Mouse (Mus musculus) adrenal gland, adult 18-20 months (tissue): ENCODE data around the gene Rab44. TPM values are rescaled to one million over a fixed set of nuclear protein-coding genes. Genes with fewer than 3 reads are reported as not detected.
"Not testable (repeated sequence)": the region's sequence is repeated elsewhere in the genome, so short reads cannot be mapped to it uniquely, and the experiment has no call there.

ENCODE experiments used
- DNase-seq, 2 experiments: peaks; one replicate each; pipeline ENCODE4 v3.0.0; 2021 to 2022; ENCODE audit warnings: low spot score in 2 of 2
- total RNA-seq, 2 experiments: library from RNA; stranded (reverse); gene quantifications; 1 replicate in 1 of 2; 2 replicates in 1 of 2; pipeline ENCODE4 v1.2.3; 2021

Gene Rab44
- total RNA-seq, 2 experiments from 2014 or later = 0.20 to 0.54 TPM

DNA sequence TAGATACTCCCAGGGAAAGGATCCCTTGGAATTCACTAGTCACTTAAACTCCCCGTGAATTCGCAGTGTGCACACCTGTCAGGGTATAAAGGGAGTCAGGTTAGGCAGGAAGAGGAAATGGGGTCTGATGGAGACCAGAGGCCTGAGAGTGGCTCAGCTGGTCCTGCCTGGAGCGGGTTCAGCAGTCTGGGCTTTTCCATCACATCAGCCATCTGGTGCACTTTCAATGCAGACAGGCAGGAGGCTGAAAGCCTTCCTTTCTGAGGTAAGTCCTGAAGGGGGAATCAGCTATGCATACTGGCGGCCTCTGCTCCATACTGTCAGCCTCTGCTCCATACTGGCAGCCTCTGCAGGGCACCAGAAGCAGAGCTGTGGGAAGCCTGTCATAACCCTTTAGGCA lies 27.0 kb upstream of the Rab44 start:
- DNase-seq = peak in 1 of 2 experiments; percentile 11

- peak in 1 of 2 experiments; percentile 16 for DNase-seq
These were observed 23.2 kb upstream of the Rab44 start, which contains the start of gene Cdkn1a for GRCm38 (mm10) chr17:29090776-29091175. Gene Cdkn1a (plus strand): TSS chr17:29090976.

DNA sequence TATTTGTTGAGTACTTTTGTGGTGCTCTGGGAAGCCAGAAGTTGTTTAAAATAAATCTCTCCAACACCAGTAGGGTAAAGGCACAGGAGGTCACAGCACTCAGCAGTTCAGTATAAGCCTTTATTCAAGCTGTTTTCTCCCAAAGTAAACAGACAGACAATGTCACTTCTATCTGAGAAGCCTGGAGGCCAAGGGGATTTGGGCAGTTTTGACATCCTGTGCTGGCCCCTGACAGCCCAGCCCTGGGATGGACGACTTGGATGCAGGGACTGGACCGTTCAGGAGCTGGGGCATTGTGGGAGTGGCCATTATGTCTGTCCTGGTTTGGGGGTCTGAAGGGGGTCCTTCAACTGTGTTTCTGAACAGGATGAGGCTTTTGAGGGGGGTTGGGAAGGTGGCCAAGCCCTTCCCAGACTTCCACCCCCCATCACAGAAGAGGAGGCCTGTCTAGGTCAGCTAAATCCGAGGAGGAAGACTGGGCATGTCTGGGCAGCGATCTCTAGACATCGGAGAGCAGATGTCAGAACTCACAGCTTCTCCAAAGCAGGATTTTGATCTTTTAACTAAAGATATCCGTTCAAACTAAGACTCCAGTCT lies 22.5 kb upstream of the Rab44 start:
- DNase-seq = peak in 1 of 2 experiments; percentile 18

DNA sequence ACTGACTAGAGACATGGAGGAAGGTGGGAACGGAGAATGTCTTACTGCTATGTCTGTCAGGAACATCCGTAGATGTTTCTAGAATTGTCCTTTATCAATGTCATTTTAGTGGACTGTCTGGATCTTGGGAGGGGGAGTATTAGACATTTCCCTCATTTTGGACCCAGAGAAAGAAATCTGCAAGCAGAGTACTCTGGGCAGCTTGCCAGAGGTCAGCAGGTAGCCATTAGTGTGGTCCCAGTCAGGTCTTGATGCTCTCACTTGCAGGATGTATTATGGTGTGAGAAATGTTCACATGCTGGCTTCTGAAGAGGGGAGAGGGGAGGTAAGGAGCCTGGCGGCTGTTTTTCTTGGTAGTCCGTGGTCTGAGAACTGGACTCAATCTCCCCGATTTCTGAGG lies 21.4 kb upstream of the Rab44 start:
- DNase-seq = no peak

DNA sequence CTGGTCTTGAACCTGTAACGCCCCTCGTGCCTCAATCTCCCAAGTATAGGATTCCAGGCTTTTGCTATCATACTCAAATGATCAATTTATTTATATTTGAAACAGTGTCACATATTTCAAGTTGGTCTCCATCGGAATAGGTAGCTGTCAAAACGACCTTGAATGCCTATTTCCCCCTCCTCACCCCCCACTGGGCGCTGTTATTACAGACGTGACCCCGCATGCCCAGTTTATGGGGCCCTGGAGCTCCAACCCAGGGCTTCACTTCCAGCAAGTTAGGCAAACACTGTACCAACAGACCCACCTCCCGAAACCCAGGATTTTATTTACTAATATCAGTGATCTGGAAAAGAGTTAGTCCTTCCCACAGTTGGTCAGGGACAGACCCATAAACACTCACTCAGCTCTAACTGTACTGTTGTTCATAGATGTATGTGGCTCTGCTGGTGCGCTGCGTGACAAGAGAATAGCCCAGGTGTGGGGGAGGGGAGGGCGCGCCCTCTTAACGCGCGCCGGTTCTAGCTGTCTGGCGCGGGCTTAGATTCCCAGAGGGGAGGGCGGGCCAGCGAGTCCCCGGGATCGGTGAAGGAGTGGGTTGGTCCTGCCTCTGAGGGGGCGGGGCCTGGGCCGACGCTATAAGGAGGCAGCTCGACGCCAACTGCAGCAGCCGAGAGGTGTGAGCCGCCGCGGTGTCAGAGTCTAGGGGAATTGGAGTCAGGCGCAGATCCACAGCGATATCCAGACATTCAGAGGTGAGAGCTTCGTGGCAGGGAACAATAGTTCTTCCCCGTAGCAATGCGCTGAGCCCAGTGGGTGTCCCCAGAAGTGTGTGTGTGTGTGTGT lies 20.6 kb upstream of the Rab44 start:
- DNase-seq = peak; percentile 90 to 95

GRCm38 (mm10) chr17:29093961-29094309 lies 20.0 kb upstream of the Rab44 start:
- DNase-seq = no peak

DNA sequence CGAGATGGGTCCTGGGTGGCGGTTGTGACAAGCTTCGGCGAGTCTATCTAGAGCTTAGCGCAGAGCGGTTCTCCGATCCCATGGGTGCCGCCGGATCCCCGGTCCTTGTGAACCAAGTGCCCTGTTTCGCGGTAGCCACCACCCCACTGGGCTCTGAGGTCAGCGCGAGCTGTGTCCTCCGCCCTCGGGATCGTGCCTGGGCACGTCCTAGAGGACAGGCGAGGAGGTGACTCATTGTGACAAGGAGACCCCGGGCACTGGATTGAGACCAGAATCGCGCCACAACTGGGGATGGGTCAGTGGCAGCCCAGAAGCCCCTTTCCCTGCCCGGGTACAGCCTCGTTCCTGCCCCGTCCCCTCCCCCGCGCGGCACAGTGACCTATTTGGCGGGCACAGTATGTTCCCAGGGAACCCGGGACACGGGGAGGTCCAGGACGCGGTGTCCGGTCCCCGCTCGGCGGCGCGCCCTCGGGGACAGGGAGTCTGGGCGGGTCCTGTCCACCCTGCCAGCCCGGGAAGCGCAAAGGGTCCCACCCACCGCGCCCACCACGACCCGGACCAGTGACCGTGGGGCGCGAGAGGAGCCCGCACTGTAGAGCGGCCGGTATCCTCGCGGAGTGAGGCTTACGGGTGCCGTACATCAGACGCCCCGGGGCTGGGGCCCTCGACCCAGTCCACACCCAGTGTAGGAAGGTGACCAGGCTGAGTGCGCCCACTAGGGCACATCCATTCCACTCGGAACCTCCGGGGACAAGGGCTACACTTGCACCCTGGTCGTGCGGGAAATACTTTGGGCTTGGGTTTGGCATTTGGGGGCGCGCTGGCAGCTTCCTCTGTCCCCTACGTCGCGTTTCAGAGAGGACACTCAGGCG lies 19.4 kb upstream of the Rab44 start:
- peak; percentile 73 to 84 for DNase-seq

DNA sequence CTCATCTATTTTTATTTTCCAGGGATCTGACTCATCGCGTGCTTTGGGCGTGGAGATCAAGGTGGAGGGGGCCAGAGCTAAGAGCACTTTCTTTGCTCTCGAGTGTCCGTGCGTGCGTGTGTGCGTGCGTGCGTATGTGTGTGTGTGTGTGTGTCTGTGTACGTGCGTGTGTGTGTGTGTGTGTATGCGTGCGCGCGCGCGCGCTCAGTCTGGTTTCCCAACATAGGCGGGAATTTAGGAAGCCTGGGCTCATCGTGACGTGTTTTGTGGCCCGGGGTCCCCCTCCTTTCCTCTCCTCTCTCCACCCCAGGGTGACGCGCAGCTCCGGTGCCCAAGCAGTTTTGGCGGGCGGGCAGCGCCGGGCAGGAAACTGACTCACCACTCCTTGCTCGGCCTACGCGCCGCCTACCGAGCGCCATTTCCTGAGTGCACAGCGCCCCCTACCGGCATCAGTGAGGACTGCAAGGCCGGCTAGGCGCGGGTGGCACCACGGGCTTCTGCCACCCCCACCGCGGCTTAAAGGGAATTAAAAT lies 18.7 kb upstream of the Rab44 start:
- DNase-seq = peak; percentile 98 to 100

GRCm38 (mm10) chr17:29096245-29096644 lies 17.7 kb upstream of the Rab44 start:
- peak in 1 of 2 experiments; percentile 11 for DNase-seq

- peak in 1 of 2 experiments; percentile 19 for DNase-seq
These were observed 16.9 kb upstream of the Rab44 start for GRCm38 (mm10) chr17:29096851-29097561.

- peak in 1 of 2 experiments; percentile 19 for DNase-seq
These were observed 15.7 kb upstream of the Rab44 start for GRCm38 (mm10) chr17:29098291-29098690.

DNA sequence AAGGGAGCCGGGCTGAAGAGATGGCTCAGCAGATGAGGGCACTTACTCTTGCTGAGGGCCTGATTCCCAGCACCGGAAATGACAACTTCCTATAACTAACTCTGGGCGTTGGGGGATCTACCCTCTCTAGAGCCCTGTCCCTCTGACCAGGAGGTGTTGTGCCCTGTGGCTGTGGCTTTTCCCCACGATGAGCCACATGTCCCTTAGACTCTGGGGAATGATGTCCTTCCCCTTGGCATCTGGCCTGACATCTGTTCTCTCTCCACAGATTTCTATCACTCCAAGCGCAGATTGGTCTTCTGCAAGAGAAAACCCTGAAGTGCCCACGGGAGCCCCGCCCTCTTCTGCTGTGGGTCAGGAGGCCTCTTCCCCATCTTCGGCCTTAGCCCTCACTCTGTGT lies 14.9 kb upstream of the Rab44 start:
- DNase-seq = peak in 1 of 2 experiments; percentile 15

- peak in 1 of 2 experiments; percentile 12 for DNase-seq
These were observed 13.3 kb upstream of the Rab44 start for GRCm38 (mm10) chr17:29100627-29101026.

- DNase-seq = not testable (repeated sequence)
These were observed 3.6 kb upstream of the Rab44 start for GRCm38 (mm10) chr17:29110356-29110755.

GRCm38 (mm10) chr17:29111332-29111731 lies 2.6 kb upstream of the Rab44 start:
- DNase-seq = peak in 1 of 2 experiments; percentile 9

DNA sequence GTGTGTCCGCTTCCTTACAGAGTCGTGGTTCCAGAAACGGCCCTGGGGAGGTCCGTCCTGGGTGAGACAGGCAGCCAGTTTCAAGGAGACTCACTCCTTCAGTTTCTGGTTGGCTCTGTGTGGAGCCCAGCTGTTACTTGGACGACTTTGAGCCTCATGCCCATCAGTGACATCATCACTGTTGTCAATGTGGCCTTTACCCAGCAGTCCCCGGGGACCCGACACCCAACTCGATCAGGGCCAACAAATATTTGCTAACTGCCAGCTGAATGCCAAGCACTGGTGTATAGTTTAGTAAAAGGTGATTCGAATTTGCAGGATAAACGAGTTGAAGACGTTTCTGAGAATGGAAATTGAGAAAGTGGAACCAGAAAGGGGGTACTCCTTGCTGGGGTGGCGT lies 2.1 kb downstream of the Rab44 start:
- peak in 1 of 2 experiments; percentile 12 for DNase-seq

DNA sequence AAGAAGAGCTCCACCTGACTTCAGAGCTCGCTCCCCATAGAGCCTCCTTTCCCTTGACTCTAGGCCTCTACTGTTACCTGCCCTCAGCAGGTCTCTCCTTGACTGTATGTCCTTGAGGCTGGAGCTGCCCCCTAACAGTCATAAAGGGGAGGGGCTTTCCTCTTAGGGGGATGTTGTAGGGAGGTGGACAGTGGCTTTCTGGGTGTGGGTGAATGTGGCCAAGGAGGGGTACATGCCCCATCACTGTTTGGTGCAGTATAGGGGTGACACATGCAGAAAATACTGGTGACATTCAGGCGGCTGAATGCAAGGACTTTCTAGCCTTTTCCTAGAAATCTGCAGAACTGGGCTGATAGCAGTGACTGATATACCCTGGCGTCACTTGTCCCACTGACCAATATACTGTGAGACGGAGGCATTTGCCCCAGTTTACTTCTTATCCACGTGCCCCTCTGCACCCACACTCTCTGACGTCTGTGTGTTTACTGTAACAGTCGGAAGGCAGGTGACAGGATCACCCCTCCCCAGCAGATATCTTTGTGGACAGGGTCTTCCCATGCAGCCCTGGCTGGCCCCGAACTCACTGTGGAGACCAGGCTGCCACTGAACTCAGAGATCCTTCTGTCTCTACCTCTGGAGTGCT lies 3.2 kb downstream of the Rab44 start:
- DNase-seq = peak in 1 of 2 experiments; percentile 10

- DNase-seq = peak in 1 of 2 experiments; percentile 11
These were observed 4.1 kb downstream of the Rab44 start for GRCm38 (mm10) chr17:29118057-29118456.

GRCm38 (mm10) chr17:29120666-29121065 lies 6.7 kb downstream of the Rab44 start:
- DNase-seq = peak in 1 of 2 experiments; percentile 26

DNA sequence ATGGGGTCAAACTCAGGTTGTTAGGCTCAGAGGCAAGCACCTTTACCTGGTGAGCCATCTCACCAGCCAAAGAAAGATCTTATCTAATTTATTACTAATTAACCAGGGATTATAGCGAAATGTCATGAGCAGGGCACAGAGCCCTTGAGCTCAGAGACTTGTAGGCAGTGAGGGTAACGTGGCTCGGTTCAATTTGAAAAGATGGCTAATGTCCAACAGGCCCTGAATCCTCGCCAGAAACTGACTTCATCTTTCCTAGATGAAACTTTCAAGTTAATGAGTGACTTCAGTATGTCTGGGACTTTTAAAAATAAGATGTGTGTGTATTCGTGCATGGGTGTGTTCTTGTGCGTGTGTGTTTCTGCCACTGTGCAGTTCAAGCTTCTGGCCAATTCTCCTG lies 8.9 kb downstream of the Rab44 start:
- DNase-seq = peak; percentile 31 to 47
